Mouse (Mus musculus) R1 (cell line): Measurements from ENCODE around the gene Ccdc92b.
A peak's percentile ranks its signal among the peaks of the same experiment; 100 is the strongest.

ENCODE experiments used
- DNase-seq: peaks from one replicate; pipeline ENCODE4 v3.0.0-alpha.2; 2018; ENCODE audit warnings: low read depth, low spot score

Gene Ccdc92b

GRCm38 (mm10) chr11:74611437-74611836 is 8.0 kb upstream of the Ccdc92b start:
- DNase-seq: peak; percentile 85

- DNase-seq: no peak
Observed at GRCm38 (mm10) chr11:74613428-74613827, 6.0 kb upstream of the Ccdc92b start.

- peak; percentile 36 for DNase-seq
Observed at GRCm38 (mm10) chr11:74615571-74615970, 3.8 kb upstream of the Ccdc92b start.

GRCm38 (mm10) chr11:74619956-74620300 is 523 bp downstream of the Ccdc92b start:
- no peak for DNase-seq

DNA sequence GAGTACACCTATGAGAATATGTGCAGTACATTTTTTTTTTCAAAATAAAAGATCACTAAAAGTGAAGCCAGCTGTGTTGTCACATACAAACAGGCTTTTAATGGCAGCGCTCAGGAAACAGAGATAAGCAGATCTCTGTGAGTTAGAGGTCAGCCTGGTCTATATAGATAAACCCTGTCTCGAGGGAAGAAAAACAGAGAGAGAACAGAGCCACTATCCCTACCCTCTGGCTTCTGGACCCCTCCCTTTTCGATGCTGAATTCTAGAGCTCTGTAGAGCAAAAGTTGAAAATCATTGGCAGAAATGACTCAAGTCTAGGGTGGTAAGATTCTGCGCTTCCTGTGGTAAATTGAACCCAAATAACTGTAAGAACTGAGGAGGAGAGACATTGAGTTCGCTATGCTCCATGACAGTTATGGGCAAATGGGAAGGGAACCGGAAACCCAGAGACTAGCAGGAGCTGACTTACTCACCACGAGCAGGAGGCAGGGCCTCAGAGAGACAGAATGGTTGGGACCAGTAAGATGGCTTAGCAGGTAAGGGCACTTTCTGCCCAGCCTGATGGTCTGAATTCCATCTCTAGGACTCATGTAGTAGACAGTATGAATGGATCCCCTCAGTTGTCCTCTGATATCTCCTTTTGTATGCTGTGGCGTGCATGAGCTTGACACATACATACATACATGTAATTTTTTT is 2.7 kb downstream of the Ccdc92b start:
- no peak for DNase-seq

DNA sequence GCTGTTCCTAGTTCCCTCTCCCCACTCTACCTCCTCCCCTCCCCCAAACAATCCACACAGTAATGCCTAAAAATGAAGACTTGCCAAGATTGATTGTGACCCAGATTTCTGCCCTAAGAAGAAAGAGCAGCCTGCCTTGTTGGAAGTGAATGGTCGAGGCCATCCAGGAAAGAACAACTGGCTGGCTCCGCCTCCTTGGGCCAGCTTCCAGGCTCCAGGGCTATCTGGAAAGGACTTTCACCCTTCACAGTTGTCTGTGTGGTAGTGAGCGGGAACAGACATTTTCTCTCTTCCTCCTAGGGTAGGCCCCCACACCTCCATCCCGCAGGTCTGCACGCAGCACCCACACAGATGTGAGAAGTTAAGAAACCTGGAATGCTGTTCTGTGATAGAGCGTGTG is 4.3 kb downstream of the Ccdc92b start:
- no peak for DNase-seq

- no peak for DNase-seq
Observed at GRCm38 (mm10) chr11:74625333-74625732, 5.9 kb downstream of the Ccdc92b start.

DNA sequence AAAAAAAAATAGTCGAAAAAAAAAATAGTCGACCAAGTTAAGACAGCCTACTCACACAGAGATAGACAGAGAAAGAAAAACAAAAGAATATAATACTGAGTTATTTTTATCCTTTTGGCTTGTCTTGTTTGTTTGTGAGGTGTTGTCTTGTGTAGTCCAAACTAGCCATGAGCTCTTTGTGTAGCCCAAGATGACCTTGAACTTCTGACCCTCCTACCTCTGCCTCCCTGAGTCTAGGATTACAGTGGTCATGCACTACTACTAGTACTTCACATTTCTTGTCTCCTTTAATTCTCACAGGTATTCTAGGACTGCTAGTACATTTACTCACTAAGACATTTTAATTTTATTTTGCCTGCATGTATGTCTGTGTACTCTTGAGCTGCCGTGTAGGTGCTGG is 8.1 kb downstream of the Ccdc92b start:
- DNase-seq: peak; percentile 75

GRCm38 (mm10) chr11:74631880-74632789 is 12.7 kb downstream of the Ccdc92b start:
- no peak for DNase-seq

- peak; percentile 90 for DNase-seq
Observed at GRCm38 (mm10) chr11:74634490-74635275, 15.3 kb downstream of the Ccdc92b start.

DNA sequence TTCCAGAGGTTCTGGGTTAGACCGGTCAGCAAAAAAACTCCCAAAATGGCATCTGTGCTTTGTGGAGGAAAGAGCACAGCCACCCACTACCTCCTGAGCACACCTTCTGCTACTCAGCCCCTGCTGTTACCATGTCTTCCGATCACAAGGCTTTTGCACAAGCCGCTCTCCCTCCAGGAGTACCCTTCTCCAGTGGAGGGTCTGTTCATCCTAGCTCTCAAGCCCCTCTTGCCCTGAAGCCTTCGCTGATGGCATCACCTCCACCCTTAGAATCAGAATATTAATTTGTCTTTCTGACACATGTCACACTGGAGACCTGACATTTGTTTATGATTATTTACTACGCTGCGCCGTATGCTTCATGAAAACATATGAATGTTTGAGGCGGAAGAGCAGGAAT is 18.1 kb downstream of the Ccdc92b start:
- no peak for DNase-seq

DNA sequence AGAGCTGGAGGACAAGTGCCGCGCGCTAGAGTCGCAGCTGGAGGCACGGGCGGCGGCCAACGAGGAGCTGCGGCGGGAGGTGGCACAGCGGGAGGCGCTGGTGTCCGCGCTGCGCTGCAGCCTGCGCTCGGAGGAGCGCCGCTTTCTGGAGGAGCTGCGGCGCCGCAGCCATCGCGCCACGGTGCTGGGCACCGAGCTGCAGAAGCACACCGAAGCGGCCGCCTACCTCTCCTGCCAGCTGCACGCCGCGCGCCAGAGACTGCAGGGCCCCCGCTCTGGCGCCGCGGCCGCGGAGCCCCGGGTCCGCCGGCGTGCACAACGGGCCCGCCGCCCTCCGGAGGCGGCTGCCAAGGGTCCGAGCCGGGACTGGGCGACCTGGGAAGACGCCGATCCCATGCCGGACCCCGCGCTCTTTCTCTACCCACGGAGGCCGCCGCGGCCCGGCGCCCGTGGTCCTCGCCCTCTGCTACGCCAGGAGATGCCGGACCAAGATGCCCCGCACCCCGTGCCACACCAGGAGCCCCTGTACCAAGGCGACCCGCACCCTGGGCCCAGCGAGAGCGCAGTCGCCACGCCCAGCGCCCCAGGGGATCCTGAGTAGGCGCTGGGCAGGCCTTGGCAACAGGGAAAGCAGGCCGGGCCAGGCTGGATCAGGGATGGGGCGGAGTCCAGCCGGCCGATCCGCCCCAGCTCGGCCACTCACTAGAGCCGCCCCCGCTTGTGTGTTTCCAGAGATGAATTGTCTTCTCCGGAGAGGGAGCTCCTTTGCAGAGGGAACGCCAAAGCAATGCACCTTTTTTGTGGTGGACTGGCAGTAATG is 18.8 kb downstream of the Ccdc92b start:
- peak; percentile 66 for DNase-seq

GRCm38 (mm10) chr11:74638791-74639411 is 19.5 kb downstream of the Ccdc92b start:
- DNase-seq: peak; percentile 24

DNA sequence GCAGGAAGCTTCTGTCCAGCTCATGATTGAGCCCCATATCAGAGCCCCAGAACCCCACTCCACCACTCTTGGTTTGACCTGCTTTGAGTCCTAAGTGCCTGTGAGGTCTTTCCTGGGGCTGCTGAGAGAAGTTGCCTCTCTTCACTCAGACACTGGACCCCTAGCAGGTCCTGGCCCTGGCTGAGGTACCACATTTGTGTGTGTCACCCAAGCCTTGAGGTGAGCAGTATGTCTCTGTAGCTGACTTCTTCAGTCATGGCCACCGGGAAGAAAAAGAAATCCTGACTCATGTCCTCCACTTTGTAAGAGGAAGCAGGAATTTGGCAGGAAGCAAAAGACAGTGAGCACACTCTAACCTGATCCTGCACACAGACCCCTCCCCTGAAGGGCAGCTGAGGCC is 20.2 kb downstream of the Ccdc92b start:
- DNase-seq: no peak

DNA sequence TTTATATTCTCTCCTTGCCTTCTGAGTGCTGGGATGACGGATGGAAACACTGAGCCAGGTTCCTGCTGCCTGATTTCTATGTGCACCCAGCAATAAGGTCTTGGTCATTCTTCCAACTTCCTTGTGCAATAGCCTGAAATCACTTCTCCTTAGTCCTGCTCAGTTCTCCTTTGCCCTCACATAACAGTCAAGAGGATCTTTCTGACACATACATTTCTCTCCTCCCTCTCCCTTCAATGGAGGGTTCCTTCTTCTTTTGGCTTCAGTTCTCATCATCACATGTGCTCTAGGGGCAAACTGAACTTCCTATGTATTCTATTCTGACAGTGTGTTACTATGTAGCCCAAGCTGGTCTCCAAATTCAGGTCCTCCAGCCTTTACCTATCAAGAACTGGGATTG is 28.6 kb downstream of the Ccdc92b start:
- no peak for DNase-seq

DNA sequence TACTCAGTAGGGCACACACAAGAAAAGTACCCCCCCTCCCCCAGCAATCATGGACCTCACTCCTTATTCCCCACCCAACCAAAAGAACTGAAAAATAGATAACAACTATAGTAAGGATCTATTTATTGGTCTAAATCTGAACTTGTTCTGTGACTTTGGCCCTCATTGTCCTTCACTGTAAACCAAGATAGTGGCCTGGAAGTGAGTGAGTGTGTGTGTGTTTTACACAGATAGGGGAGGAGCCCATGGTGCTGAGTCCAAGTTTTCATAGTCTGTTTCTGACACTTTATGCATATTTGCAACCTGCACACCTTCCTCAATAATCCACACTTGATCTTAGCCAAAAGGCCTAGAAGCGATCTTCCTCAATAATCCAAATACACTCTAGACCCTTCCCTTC is 29.3 kb downstream of the Ccdc92b start:
- DNase-seq: no peak

- DNase-seq: peak; percentile 98
Observed at GRCm38 (mm10) chr11:74649095-74649646, 29.8 kb downstream of the Ccdc92b start, which contains the start of gene Cluh. Gene Cluh, plus strand, starts transcription at chr11:74649495.

DNA sequence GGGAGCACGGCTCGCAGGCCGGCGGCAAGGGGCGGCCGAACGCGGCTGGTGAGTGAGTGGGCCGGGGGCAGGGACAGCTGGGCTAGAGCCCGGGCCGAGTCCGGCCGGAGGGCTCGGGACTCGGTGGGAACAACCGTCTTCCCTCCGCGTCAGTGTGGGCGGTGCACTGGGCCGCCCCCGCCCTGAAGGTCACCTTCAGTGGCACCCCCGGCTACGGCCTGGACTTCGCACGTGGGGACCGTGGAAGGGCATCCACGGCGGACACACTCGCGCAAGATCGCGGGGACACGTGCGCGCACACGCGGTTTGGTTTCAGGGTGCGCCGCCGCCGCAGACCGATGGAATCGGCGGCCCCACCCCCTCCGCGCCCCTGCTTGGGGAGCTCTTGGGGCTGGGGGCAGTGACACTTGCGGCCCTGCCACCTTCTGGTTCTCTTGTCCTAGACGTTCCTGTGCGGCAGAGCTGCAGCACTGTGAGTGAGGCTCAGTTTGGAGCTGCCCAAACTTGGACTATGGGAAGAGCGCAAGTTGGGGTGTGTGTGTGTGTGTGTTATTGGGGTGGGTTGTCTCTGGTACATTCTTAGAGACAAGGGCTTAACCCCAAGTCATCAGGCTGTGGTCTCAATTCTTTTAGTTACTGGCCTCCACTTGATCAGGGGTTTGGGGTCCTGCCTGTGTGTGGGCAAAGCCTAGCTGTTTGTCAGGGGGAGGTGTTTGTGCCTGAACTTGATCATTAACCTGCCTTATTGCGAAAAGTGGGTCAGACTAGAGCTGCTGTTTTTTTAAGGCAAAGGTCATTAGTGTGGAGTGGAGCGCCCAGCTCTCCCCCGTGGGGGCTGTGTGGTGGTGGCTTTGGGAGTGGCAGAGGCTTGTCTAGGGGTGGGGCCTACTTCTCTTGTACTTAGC is 30.5 kb downstream of the Ccdc92b start:
- DNase-seq: peak; percentile 55

DNA sequence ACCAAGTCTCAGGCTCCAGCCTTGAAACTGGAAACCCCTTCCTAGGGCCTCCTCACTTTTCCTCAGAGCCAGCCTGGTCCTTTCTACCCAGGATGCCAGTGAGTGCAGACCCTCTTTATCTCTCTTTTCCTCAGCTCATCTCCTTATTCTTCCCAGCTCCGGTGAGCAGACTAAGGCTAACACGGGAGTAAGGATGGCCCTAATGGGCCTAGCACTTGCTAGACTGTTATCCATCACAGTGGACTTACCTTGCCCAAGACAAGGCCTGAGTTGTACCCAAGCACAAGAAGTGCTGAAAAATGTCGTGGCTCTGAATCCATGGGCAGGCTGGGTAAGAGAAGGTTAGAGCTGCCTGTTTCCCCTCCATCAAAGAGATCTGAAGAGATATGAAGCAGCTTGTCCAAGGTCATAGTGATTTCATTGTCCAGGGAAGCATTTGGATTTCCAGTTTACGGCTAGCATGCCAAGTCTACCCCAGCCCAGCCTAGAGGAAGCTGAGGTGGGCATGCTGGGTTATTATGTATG is 31.2 kb downstream of the Ccdc92b start:
- DNase-seq: no peak
